Mouse (Mus musculus) adrenal gland, adult 2 months (tissue): ENCODE measurements at regions not wholly inside any gene's neighbourhood (a gene's known extent, or its start where the extent isn't known, plus 50 kb on each side); places are given as distances from the start of the nearest gene placed in this dataset.

ENCODE experiments used
- DNase-seq: peaks from one replicate; pipeline ENCODE4 v3.0.0; 2021

DNA sequence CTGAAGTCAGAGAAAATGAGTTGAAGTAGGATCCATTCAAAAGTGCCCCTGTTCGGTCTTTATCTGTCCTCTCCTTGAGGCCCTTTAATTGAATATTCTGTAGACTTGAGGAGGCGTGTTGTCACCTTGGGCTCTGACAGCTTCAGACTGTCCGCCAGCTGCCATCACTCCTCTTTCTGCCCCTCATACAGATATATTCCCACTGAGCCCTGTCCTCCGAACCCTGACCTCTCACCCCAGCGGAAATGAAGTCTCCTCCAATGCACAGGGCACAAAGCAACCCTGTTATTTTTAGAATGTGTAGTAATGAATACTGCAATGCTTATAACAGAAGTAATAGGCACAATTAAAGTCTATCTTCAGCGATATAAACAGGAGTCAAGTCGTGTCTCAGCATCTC, 117.4 kb upstream of the Gm14444 start:
- DNase-seq: no peak

DNA sequence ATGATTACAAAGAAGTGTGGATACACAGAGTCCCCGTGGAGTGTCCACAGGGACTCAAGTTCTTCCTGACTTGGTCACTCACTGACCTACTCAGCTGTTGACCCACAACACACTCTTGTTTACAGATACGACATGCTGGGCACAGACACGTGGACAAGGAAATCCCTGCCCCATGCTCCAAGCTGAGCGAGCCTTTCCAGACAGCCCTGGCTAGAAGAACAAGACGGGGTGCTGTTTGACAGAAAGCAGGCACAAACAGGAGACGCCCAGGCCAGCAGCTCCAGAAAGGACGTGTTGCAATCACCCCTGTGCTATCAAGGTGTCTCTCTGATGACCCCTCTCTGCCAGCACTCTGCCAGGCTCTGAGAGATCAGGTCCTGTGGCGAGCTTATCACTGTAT, 112.6 kb upstream of the Gm14444 start:
- no peak for DNase-seq

DNA sequence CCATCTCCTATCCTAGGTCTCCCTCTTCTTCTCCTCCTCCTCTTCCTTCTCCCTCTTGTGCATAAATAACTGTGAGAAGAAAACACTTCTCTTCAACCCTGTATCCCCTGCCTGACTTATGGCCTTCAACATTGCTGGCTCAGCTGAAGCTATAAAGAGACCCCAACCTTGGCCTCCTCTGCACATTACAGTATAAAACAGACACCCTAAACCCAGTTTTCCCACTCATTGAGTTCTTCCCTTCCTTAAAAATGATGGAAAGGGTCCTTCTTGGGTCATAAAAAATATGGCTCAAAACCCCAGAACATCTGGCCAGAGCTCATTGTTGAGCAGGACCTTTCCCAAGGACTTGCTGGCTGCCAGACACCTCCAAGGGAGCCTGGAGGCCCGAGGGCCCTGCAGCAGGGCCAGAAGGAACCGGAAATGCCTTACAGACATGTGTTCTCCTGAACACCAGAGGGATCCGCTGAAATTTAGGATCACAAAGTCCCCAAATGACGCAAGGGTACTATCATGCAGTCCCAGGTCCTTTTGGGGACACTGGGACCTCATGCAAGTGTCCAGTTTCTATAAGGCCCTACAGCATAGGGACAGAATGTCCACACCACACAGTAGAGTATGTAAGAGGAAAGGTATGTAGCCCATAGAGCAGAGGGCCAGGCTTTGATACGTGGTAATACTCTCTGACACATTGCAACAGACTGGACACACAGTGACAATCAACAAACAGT, 109.9 kb upstream of the Gm14444 start:
- no peak for DNase-seq

DNA sequence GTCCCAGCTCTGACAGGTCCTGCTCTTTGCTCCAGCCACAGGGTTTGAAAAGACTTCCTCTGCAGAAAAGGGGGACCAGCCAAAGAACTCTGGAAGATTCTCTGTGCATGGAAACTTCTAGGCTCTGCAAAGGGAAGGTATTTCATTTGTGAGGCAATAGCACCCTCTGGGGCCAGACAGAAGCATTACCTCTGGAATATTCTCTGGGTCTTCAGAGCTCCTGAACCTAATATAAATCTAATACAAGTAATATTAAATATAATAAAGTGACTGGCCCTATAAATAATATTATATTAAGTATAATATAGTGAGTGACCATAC, 109.4 kb upstream of the Gm14444 start:
- peak; percentile 49 for DNase-seq

DNA sequence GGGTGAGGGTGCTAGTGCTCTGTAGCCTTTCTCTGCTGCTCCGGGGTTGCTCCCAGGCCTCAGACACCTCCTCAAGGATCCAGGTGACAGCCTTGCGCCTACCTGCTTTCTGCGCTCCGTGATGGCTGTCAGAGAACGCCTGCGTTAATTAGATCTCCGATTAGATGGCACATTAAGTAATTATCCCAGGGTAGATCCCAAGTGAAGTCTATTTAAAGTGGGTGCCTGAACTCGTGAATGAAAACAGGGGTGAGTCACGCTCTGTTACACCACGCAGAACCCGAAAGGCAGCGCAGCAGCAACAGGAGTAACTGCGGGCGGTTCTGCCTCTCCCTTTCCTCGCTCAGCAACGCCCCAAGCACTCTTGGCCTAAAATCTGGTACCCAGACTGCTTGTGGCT, 108.2 kb upstream of the Gm14444 start:
- no peak for DNase-seq

DNA sequence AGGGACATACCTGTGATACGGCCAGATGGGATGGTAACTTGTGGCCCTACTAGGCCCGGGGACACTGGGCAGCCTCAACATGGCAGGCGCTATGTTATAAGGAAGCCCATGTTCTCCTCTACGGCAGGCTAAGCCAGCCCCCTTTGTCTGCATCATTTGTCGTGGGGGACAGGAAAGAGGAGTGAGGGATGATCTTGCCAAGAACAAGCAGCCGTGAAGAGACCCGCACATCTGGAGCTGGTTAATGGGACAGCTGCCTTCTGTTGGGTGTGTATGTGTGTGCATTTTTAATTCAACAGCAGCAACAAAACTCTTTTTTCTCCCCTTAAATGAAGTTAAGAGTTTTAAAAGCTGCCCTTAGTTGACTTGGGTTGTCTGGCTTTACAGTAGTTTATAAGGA, 106.4 kb upstream of the Gm14444 start:
- no peak for DNase-seq

- peak; percentile 23 for DNase-seq
Measured at GRCm38 (mm10) chr2:174905865-174906639, 104.0 kb upstream of the Gm14444 start.

DNA sequence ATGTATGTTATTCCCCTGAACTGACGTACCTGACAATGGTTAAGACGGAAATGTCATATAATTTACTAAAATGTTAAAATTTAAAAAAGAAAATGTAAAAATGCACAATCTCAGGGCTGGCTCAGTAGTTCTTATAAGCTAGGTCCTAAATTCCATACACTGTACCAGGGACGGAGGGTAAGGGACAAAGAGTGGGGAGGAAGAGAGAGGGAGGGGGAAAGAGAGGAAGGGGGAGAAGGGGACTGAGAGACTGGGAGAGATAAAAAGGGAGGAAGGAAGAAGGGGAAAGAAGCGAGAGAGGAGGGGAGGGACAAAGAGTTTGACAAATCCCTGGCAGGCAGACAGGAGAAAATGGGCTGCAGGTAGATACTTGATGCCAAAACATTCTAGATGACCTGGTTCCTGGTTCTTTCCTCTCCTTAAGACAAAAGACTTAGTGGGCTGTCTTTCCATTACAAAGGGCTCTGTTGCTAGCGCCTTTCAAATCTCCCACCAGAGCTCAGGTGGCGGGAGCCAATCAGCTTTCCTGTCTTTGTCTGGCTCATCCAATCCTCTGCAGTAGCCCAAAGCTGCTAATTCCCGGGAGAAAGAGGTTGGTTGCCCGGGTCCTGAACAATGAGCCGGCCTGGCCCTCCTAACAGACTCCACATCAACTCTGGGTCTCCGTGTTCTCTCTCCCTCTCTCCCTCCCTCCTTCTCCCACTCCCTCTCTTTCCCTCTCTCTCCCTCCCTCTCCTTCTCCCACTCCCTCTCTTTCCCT, 92.7 kb upstream of the Gm14444 start:
- DNase-seq: no peak

DNA sequence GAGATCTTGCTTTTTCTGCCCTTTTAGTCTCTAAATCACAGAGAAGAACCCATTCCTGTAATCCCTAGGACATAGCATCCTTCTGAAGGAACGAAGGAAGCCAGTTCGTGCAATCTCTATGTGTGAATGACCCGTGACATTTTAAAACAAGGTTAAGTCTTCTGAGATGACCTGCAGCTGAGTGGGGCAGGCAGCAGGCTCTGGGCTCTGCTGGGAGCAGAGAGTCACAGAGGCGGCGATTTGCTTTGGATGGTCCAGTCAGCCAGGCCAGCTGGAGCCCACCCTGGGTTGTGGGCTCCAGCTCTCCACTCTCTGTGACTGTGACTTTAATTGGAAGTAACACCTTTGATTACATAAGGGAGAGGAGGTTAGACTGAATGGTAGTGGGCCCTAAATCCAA, 92.1 kb upstream of the Gm14444 start:
- no peak for DNase-seq

DNA sequence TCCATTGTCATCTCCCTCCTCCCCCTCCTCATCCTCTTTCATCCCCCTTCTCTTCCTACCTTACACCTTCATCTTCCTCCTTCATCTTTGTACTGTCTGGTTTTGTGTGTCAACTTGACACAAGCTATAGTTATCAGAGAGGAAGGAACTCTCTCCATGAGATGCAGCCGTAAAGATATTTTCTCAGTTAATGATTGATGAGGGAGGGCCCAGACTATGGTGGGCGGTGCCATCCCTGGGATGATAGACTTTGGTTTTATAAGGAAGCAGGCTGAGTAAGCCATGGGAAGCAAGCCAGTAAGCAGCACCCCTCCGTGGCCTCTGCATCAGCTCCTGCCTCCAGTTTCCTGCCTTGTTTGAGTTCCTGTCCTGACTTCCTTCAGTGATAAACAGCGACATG, 87.8 kb upstream of the Gm14444 start:
- DNase-seq: no peak

DNA sequence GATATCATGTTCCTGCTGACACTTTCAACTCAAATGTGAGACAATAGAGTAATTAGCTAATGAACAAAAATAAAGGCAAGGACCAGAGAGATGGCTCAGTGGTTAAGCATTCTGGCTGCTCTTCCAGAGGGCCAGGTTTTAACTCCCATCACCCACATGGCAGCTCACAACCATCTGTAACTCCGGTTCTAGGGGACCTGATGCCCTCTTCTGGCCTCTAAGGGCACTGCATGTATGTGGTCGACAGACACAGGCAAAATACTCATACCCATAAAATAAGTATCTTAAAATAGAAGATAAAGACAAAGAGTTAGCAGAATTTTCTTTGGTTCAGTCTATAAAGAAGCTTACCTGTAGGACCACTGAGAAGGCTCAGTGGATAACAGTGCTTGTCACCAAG, 80.3 kb upstream of the Gm14444 start:
- no peak for DNase-seq

GRCm38 (mm10) chr2:174932137-174933012, 77.7 kb upstream of the Gm14444 start:
- peak; percentile 86 for DNase-seq

DNA sequence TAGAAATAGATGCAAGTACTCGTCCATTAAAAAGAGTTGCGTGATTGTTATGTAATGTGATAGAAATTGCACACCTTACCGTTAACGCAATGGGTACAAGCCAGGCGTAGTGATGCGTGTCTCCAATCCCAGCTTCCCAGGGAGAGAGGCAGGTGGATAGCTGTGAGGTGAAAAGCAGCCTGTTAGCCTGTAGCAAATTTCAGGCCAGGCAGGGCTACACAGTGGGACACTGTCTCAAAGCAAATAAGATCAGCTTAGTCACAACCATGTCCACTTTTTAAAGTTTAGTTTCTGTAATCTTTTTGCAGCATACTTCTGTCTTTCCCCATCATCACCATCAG, 77.1 kb upstream of the Gm14444 start:
- no peak for DNase-seq

- no peak for DNase-seq
Measured at GRCm38 (mm10) chr2:174936665-174937064, 73.4 kb upstream of the Gm14444 start.

DNA sequence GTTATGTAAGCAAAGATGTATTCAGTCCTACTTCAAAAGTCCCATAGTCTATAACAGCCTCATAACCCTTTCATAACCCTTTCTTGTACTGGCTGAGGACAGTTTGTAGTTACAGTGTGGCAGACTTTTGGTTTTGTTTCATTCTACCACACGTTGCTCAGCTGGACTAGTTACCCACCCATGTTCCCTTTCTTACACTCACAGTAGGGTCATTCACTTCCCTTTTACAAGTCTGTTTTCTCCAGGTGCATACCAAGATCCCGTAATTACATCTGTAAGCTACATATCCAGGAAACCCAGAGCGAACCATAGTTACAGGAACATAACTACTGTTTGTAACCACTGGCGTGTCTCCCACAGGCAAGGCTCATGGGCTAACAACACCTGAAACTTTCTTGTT, 72.1 kb upstream of the Gm14444 start:
- no peak for DNase-seq

- DNase-seq: no peak
Measured at GRCm38 (mm10) chr2:174942221-174942620, 67.8 kb upstream of the Gm14444 start.

DNA sequence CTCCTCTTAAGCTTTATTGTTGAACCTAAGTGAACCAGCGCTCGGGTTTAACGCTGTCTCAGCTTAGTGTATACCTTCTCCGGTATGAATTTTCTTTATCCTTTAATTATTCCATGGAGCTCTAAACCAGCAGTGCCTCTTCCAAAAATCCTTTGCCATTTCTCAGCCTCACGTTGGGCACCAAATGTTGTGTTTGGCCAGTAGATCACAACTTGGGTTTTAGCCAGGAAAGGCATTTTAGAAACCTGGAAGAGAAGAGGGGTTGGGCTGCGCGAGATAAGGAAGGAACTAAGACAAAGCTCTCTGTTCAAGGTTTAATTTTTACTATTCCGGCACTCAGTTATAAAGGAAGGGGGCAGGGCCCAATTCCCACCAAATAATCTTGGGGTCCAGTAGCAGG, 61.9 kb upstream of the Gm14444 start:
- DNase-seq: no peak
